In genomic region chr16:96843691-96844400, GRCm38 (mm10) we compare ENCODE assay signal across 12 mouse cellular contexts.
DNase-seq lines count a peak whose midpoint lies in the region; ATAC-seq and TF ChIP-seq lines count a peak whose summit lies in the region.
"Had no signal": no experiment of that assay in that cellular context is flagged by ENCODE, and none has a peak within 500 bp of the region (broad histone marks: within the 10 kb centered on the region; RNA-seq: fewer than 3 reads in every experiment).

No protein-coding gene starts in this region.

- no peak overlapping the region for H3K4me3 ChIP-seq in forebrain, embryonic 10.5 days
- H3K4me3 ChIP-seq in layer of hippocampus, adult 2 months: no peak overlapping the region; the same call in 1 of the 2 replicates
- H3K4me3 ChIP-seq in midbrain, embryonic 16.5 days (ENCODE audit: low read depth, low read length): no peak overlapping the region
- H3K4me3 ChIP-seq in liver, embryonic 12.5 days: no peak overlapping the region
- H3K4me3 ChIP-seq: embryonic facial prominence, embryonic 15.5 days; heart, embryonic 13.5 days; liver, embryonic 15.5 days had no signal

- H3K4me1 ChIP-seq in forebrain, embryonic 10.5 days: peaks cover 57% of the 10 kb centered on the region
- H3K4me1 ChIP-seq in midbrain, embryonic 16.5 days (ENCODE audit: control insufficient read depth, insufficient read depth, low read length): peaks cover 22% of the 10 kb centered on the region
- H3K4me1 ChIP-seq in liver, embryonic 12.5 days: no peaks in the 10 kb centered on the region
- H3K4me1 ChIP-seq: embryonic facial prominence, embryonic 15.5 days; heart, embryonic 13.5 days; liver, embryonic 15.5 days had no signal

- H3K27me3 ChIP-seq in forebrain, embryonic 10.5 days (ENCODE audit: poor library complexity, severe bottlenecking): no peaks in the 10 kb centered on the region
- H3K27me3 ChIP-seq in midbrain, embryonic 16.5 days (ENCODE audit: control insufficient read depth, insufficient read depth, low read depth, low read length): no peaks in the 10 kb centered on the region
- H3K27me3 ChIP-seq in liver, embryonic 12.5 days (replicated peaks): no peaks in the 10 kb centered on the region; the same call in 1 of the 2 replicates
- H3K27me3 ChIP-seq: embryonic facial prominence, embryonic 15.5 days; heart, embryonic 13.5 days; liver, embryonic 15.5 days had no signal

- ATAC-seq in midbrain, embryonic 16.5 days: no peak
- no peak for ATAC-seq in liver, embryonic 12.5 days
- no peak for ATAC-seq in megakaryocyte, adult 5-6 weeks (ENCODE audit: poor library complexity, severe bottlenecking)

- WGBS in forebrain, embryonic 10.5 days: 72% methylated on average over 9 of the region's 9 CpGs
- WGBS in midbrain, embryonic 16.5 days: 39% methylated on average over 9 of the region's 9 CpGs
- WGBS in liver, embryonic 12.5 days (ENCODE audit: insufficient replicate concordance): 72% methylated on average over 9 of the region's 9 CpGs

- H3K27ac ChIP-seq in forebrain, embryonic 10.5 days: peak overlapping the region; percentile 72; the same call in 1 of the 2 replicates
- peak overlapping the region; percentile 66 for H3K27ac ChIP-seq in layer of hippocampus, adult 2 months
- H3K27ac ChIP-seq in midbrain, embryonic 16.5 days (ENCODE audit: low read length): peak overlapping the region; percentile 68
- H3K27ac ChIP-seq in liver, embryonic 12.5 days: no peak overlapping the region
- H3K27ac ChIP-seq: embryonic facial prominence, embryonic 15.5 days; heart, embryonic 13.5 days; liver, embryonic 15.5 days had no signal

- H3K36me3 ChIP-seq in forebrain, embryonic 10.5 days (replicated peaks): no peaks in the 10 kb centered on the region
- no peaks in the 10 kb centered on the region for H3K36me3 ChIP-seq in midbrain, embryonic 16.5 days (ENCODE audit: control insufficient read depth, insufficient read depth, low read length)
- no peaks in the 10 kb centered on the region for H3K36me3 ChIP-seq in liver, embryonic 12.5 days
- H3K36me3 ChIP-seq: embryonic facial prominence, embryonic 15.5 days; heart, embryonic 13.5 days; liver, embryonic 15.5 days had no signal

- no peak for TF ChIP-seq CTCF in layer of hippocampus, adult 2 months (conservative IDR thresholded peaks at IDR 0.05)

- H3K9ac ChIP-seq in midbrain, embryonic 16.5 days (ENCODE audit: low read depth, low read length): no peak overlapping the region
- H3K9ac ChIP-seq in liver, embryonic 12.5 days: no peak overlapping the region
- H3K9ac ChIP-seq: embryonic facial prominence, embryonic 15.5 days; heart, embryonic 13.5 days; liver, embryonic 15.5 days had no signal

- H3K4me2 ChIP-seq in midbrain, embryonic 16.5 days (ENCODE audit: low read length): no peak overlapping the region
- no peak overlapping the region for H3K4me2 ChIP-seq in liver, embryonic 12.5 days
- H3K4me2 ChIP-seq: embryonic facial prominence, embryonic 15.5 days; heart, embryonic 13.5 days; liver, embryonic 15.5 days had no signal

- H3K9me3 ChIP-seq in forebrain, embryonic 10.5 days: no peaks in the 10 kb centered on the region
- H3K9me3 ChIP-seq in midbrain, embryonic 16.5 days (replicated peaks; ENCODE audit: control insufficient read depth, low read length, poor library complexity, severe bottlenecking): no peaks in the 10 kb centered on the region
- no peaks in the 10 kb centered on the region for H3K9me3 ChIP-seq in liver, embryonic 12.5 days (replicated peaks)
- H3K9me3 ChIP-seq: embryonic facial prominence, embryonic 15.5 days; heart, embryonic 13.5 days; liver, embryonic 15.5 days had no signal

- DNase-seq in cerebellum, adult 9-11 months: peak; percentile 27
- no peak for DNase-seq in forebrain, embryonic 10.5 days (ENCODE audit: extremely low spot score, low spot score)
- peak; percentile 41 to 55 for DNase-seq in layer of hippocampus, adult 2 months (ENCODE audit: low spot score in 2 of 2)
- no peak for DNase-seq in heart, postnatal 4 days
- DNase-seq in thymus, postnatal 25 days: no peak
- DNase-seq: kidney, postnatal 25 days had no signal

Comparison
In these comparisons a context has a peak if more than half of its experiments do, and no peak if none do; other contexts are left out.
1. DNase-seq: peak in cerebellum, adult 9-11 months (single experiment) and layer of hippocampus, adult 2 months (2 of 2); none in forebrain, embryonic 10.5 days (single experiment), heart, postnatal 4 days (single experiment) and thymus, postnatal 25 days (single experiment).